Mouse (Mus musculus): ENCODE results near the gene Rpl23a. TPM values are rescaled to one million over a fixed set of nuclear protein-coding genes. Genes with fewer than 3 reads are reported as not detected.

Gene Rpl23a
- polyA plus RNA-seq, 1 experiment, result 299 TPM

- WGBS, result 93% methylated on average over 7 of the region's 7 CpGs
These were observed 23.8 kb upstream of the Rpl23a start for GRCm38 (mm10) chr11:78207190-78207589.

GRCm38 (mm10) chr11:78205361-78206206 is 22.2 kb upstream of the Rpl23a start:
- Histone ChIP-seq H3K4me1 (ENCODE audit: control insufficient read depth, insufficient read depth, low read length) (no peaks in the 10 kb centered on the region), H3K4me3 (replicated peaks; ENCODE audit: control insufficient read depth, low read depth, low read length) (no peak overlapping the region), H3K27ac (ENCODE audit: control insufficient read depth, insufficient read depth, low read depth, low read length, poor library complexity) (no peak overlapping the region)
- TF ChIP-seq POLR2A (IDR thresholded peaks at IDR 0.05; ENCODE audit: borderline replicate concordance, control insufficient read depth, low read depth, low read length), result no peak
- TF ChIP-seq CTCF (IDR thresholded peaks at IDR 0.05; ENCODE audit: control insufficient read depth, insufficient read depth, low read length), result no peak
- WGBS, result 83% methylated on average over 13 of the region's 13 CpGs

More at GRCm38 (mm10) chr11:78207190-78207589, 23.8 kb upstream of the Rpl23a start:
- Histone ChIP-seq H3K4me1 (ENCODE audit: control insufficient read depth, insufficient read depth, low read length) (no peaks in the 10 kb centered on the region), H3K4me3 (replicated peaks; ENCODE audit: control insufficient read depth, low read depth, low read length) (no peak overlapping the region), H3K27ac (ENCODE audit: control insufficient read depth, insufficient read depth, low read depth, low read length, poor library complexity) (no peak overlapping the region)
- TF ChIP-seq POLR2A (IDR thresholded peaks at IDR 0.05; ENCODE audit: borderline replicate concordance, control insufficient read depth, low read depth, low read length), result no peak
- no peak for TF ChIP-seq CTCF (IDR thresholded peaks at IDR 0.05; ENCODE audit: control insufficient read depth, insufficient read depth, low read length)

GRCm38 (mm10) chr11:78204287-78204686 is 20.9 kb upstream of the Rpl23a start:
- Histone ChIP-seq H3K27ac (ENCODE audit: control insufficient read depth, insufficient read depth, low read depth, low read length, poor library complexity) (no peak overlapping the region), H3K4me3 (replicated peaks; ENCODE audit: control insufficient read depth, low read depth, low read length) (no peak overlapping the region), H3K4me1 (ENCODE audit: control insufficient read depth, insufficient read depth, low read length) (no peaks in the 10 kb centered on the region)
- TF ChIP-seq POLR2A (IDR thresholded peaks at IDR 0.05; ENCODE audit: borderline replicate concordance, control insufficient read depth, low read depth, low read length) (no peak), CTCF (IDR thresholded peaks at IDR 0.05; ENCODE audit: control insufficient read depth, insufficient read depth, low read length) (no peak)
- WGBS, result 82% methylated on average over 6 of the region's 6 CpGs

- H3K27ac ChIP-seq (ENCODE audit: control insufficient read depth, insufficient read depth, low read depth, low read length, poor library complexity), result no peak overlapping the region
- no peaks in the 10 kb centered on the region for H3K4me1 ChIP-seq (ENCODE audit: control insufficient read depth, insufficient read depth, low read length)
- TF ChIP-seq POLR2A (IDR thresholded peaks at IDR 0.05; ENCODE audit: borderline replicate concordance, control insufficient read depth, low read depth, low read length), result no peak
- TF ChIP-seq CTCF (IDR thresholded peaks at IDR 0.05; ENCODE audit: control insufficient read depth, insufficient read depth, low read length), result no peak
- H3K4me3 ChIP-seq (replicated peaks; ENCODE audit: control insufficient read depth, low read depth, low read length), result no peak overlapping the region
- 87% methylated on average over 3 of the region's 3 CpGs for whole genome bisulfite sequencing
These were observed 19.0 kb upstream of the Rpl23a start for GRCm38 (mm10) chr11:78202372-78202771.

GRCm38 (mm10) chr11:78195101-78195863 is 11.9 kb upstream of the Rpl23a start:
- 68% methylated on average over 23 of the region's 23 CpGs for whole genome bisulfite sequencing
- H3K4me1 ChIP-seq (ENCODE audit: control insufficient read depth, insufficient read depth, low read length), result peaks cover 1% of the 10 kb centered on the region
- peak overlapping the region; percentile 96 for H3K4me3 ChIP-seq (replicated peaks; ENCODE audit: control insufficient read depth, low read depth, low read length)
- no peak for TF ChIP-seq CTCF (IDR thresholded peaks at IDR 0.05; ENCODE audit: control insufficient read depth, insufficient read depth, low read length)
- TF ChIP-seq POLR2A (IDR thresholded peaks at IDR 0.05; ENCODE audit: borderline replicate concordance, control insufficient read depth, low read depth, low read length), result no peak
- H3K27ac ChIP-seq (ENCODE audit: control insufficient read depth, insufficient read depth, low read depth, low read length, poor library complexity), result no peak overlapping the region

- Histone ChIP-seq H3K4me1 (ENCODE audit: control insufficient read depth, insufficient read depth, low read length) (peaks cover 1% of the 10 kb centered on the region), H3K27ac (ENCODE audit: control insufficient read depth, insufficient read depth, low read depth, low read length, poor library complexity) (no peak overlapping the region), H3K4me3 (replicated peaks; ENCODE audit: control insufficient read depth, low read depth, low read length) (peak overlapping the region; percentile 96)
- TF ChIP-seq CTCF (IDR thresholded peaks at IDR 0.05; ENCODE audit: control insufficient read depth, insufficient read depth, low read length) (no peak), POLR2A (IDR thresholded peaks at IDR 0.05; ENCODE audit: borderline replicate concordance, control insufficient read depth, low read depth, low read length) (peak; percentile 5; the same call in 1 of the 2 replicates)
- WGBS, result under 1% methylated on average over 30 of the region's 30 CpGs
These were observed 11.2 kb upstream of the Rpl23a start for GRCm38 (mm10) chr11:78194411-78195100.

GRCm38 (mm10) chr11:78193113-78193512 is 9.7 kb upstream of the Rpl23a start, which contains the start of gene Proca1:
Proca1 (plus strand) TSS chr11:78193392.
- no peak within 1 kb of the TSS for H3K4me3 ChIP-seq (replicated peaks; ENCODE audit: control insufficient read depth, low read depth, low read length)
- WGBS, result 71% methylated on average over 1 of the region's 1 CpGs
- peaks cover 1% of the 10 kb centered on the region for H3K4me1 ChIP-seq (ENCODE audit: control insufficient read depth, insufficient read depth, low read length)
- no peak within 1 kb of the TSS for H3K27ac ChIP-seq (ENCODE audit: control insufficient read depth, insufficient read depth, low read depth, low read length, poor library complexity)
- no peak for TF ChIP-seq POLR2A (IDR thresholded peaks at IDR 0.05; ENCODE audit: borderline replicate concordance, control insufficient read depth, low read depth, low read length)
- no peak for TF ChIP-seq CTCF (IDR thresholded peaks at IDR 0.05; ENCODE audit: control insufficient read depth, insufficient read depth, low read length)

All from bone marrow, adult 2 months (tissue).